Mouse (Mus musculus): Measurements from ENCODE around the gene Pgghg.

DNA sequence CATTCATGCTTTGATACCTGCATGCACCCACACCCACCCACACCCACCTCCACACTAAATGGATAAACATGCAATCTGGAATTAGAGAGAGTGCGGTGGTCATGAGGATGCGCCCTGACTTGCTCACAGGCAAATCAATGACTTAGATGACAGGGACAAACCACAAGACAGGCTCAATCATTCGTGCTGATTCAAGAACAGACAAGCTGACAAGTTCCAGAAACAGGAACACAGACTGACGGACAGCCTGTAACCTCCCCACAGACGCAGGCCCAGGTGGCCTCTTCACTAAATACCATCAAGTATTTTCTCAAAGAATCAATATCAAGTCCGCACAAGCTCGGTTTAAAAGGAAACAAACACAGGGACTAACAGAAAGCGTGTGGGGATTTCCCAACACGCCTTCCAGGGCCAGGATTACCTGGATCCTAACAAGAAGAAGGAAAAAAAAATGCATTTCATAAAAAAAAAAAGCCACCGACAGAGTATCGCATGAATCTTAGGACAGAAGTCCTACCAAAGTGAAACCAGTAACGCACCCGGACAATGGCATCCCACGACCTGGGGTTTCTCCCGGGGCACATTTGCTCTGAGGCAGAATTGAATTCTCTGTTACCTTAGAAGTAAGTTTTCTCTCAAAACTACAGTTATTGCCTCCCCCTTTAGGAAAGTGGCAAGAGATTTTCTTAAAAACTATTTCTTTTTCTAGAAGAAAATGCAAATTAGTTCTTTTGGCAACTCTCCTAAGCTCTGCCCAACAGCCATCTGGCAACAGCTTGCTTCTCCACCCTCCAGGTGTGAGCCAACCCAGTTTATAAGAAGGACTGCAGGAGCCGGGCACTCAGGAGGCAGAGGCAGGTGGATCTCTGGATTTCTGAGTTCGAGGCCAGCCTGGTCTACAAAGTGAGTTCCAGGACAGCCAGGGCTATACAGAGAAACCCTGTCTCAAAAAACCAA, 46.3 kb downstream of the Pgghg start:
- no peak for TF ChIP-seq POLR2A (IDR thresholded peaks at IDR 0.05; ENCODE audit: insufficient read depth, low read length)
- TF ChIP-seq EP300 (IDR thresholded peaks at IDR 0.05; ENCODE audit: insufficient read depth, low read depth, low read length): no peak
- no peak for TF ChIP-seq CTCF (IDR thresholded peaks at IDR 0.05; ENCODE audit: low read depth, low read length)

All from ES-Bruce4 (cell line).